Mouse (Mus musculus): ENCODE measurements around the gene Fat1.

GRCm38 (mm10) chr8:45021171-45021570 is 85.9 kb downstream of the Fat1 start:
- TF ChIP-seq POLR2A (IDR thresholded peaks at IDR 0.05; ENCODE audit: extremely low read depth, insufficient read depth, low read length) (no peak), CTCF (IDR thresholded peaks at IDR 0.05; ENCODE audit: low read depth, low read length) (no peak)

Measured in liver, adult 2 months (tissue).